Mouse (Mus musculus): ENCODE results near the gene Ankrd33. TPM values are rescaled to one million over a fixed set of nuclear protein-coding genes. Genes with fewer than 3 reads are reported as not detected.

Ankrd33 gene
- not detected in 2 replicates for polyA plus RNA-seq (2015; fragmentation: Nextera tagmentation; extraction: Ambion mirVana)

DNA sequence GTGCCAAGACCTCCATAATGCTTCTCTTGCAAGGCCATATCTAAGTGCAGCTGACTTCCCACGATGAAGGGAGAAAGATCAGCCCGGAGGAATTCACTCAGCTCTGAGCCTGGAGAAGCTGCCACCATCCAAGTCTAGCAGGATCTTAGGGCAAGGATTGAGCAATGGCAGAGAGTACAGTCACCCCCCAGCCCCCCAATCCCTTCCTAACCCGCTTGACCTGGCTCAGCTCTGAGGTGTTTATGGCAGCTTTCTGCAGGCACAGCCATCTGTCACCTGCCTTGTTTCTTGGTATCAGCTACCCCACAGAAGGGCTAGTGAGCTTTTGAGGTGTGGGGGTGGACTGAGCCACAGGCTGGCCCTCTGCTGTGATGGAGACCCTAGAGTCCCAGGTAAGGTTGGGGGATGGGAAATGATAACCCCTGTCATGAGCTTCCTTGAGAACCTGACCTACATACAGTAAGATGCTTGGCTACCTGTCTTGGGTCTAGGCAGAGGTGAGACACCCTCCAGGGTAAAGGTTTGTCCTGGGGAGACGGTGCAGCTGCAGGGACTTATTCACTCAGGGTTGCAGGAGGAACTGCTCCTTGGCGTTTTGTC, at the start of gene Ankrd33:
Ankrd33 (plus strand) TSS at position 245 of the 600 bp plus-strand sequence.
- Histone ChIP-seq H3K9me3 (ENCODE audit: control insufficient read depth, low read length) (no peaks in the 10 kb centered on the region), H3K4me2 (ENCODE audit: low read length) (no peak within 1 kb of the TSS), H3K36me3 (ENCODE audit: control insufficient read depth, insufficient read depth, low read length) (no peaks in the 10 kb centered on the region), H3K4me1 (ENCODE audit: control insufficient read depth, insufficient read depth, low read depth, low read length) (no peaks in the 10 kb centered on the region), H3K27me3 (replicated peaks; ENCODE audit: control insufficient read depth, insufficient read depth, low read length) (no peaks in the 10 kb centered on the region), H3K27ac (ENCODE audit: low read depth, low read length) (no peak within 1 kb of the TSS), H3K9ac (ENCODE audit: low read depth, low read length) (no peak within 1 kb of the TSS), H3K4me3 (ENCODE audit: low read length) (no peak within 1 kb of the TSS)
- ATAC-seq = no peak
- WGBS = 76% methylated on average over 5 of the region's 5 CpGs

DNA sequence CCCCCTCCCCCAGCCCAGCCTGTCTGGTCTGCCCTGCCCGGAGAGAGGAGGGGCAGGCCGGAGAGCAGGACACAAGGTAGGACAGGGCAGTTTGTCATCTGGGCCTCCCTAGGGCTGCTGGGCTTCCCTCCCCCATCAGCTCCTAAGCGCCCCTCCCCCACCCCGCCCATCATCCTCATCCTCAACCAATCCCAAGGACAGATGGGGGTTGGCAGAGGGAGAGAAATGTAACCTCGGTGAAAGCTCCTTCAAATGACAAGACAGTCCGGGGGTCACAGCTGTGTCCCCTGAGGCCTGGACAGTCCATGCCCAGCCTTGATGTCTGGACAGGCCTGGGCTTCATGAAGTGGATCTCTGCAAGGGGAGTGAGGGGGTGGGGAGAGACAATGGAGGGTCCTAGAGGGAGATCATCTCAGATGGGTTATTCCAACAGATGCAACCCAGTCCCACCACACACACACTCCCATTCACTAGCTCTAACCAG, 49.1 kb upstream of the Ankrd33 start:
- Histone ChIP-seq H3K4me1 (ENCODE audit: control insufficient read depth, insufficient read depth, low read depth, low read length) (peaks cover 17% of the 10 kb centered on the region), H3K4me3 (ENCODE audit: low read length) (no peak overlapping the region), H3K36me3 (ENCODE audit: control insufficient read depth, insufficient read depth, low read length) (no peaks in the 10 kb centered on the region), H3K27me3 (replicated peaks; ENCODE audit: control insufficient read depth, insufficient read depth, low read length) (no peaks in the 10 kb centered on the region), H3K9me3 (ENCODE audit: control insufficient read depth, low read length) (no peaks in the 10 kb centered on the region), H3K27ac (ENCODE audit: low read depth, low read length) (no peak overlapping the region), H3K4me2 (ENCODE audit: low read length) (no peak overlapping the region), H3K9ac (ENCODE audit: low read depth, low read length) (0 out of 2 replicates have a peak overlapping the region, but pooled peaks have one; percentile 24)
- peak; percentile 37; the same call in 1 of the 2 replicates for ATAC-seq
- 21% methylated on average over 6 of the region's 6 CpGs for WGBS

DNA sequence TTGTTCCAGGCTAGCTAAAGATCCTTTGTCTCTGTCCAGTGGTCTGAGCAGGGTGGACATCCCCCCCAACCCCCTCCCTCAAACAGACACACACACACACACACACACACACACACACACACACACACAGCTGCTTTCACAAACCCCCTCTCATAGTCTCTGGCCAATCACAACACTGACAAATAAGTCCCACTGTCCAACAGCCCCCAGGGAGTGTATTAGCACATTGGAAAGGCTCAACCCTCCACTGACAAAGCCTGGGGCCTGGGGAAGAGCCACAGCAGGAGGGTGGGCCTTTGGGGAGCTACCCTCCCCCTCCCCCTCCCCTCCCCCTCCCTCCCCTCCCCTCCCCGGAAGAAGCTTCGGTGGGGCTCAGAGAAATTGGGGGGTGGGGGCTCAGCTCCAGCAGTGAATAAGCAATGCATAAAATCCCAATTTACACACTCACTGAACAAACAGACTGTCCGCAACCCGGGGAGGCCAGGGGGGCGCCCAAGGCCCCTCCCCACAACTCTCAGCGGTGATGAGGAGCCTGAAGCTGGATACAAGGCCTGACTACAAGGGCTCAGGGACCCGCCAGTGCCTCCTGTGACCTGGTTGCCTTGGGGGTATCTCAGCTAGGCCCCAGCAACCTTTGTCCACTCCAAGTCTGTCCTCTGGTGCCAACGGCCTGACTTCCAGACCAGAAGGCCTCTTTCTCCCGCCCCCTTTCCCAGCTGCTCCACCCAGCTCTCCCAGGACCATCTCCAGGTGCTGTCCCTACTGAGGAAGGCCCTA, 48.4 kb upstream of the Ankrd33 start:
- Histone ChIP-seq H3K4me3 (ENCODE audit: low read length) (no peak overlapping the region), H3K4me1 (ENCODE audit: control insufficient read depth, insufficient read depth, low read depth, low read length) (peaks cover 17% of the 10 kb centered on the region), H3K9ac (ENCODE audit: low read depth, low read length) (no peak overlapping the region), H3K36me3 (ENCODE audit: control insufficient read depth, insufficient read depth, low read length) (no peaks in the 10 kb centered on the region), H3K4me2 (ENCODE audit: low read length) (no peak overlapping the region), H3K9me3 (ENCODE audit: control insufficient read depth, low read length) (no peaks in the 10 kb centered on the region), H3K27ac (ENCODE audit: low read depth, low read length) (no peak overlapping the region), H3K27me3 (replicated peaks; ENCODE audit: control insufficient read depth, insufficient read depth, low read length) (no peaks in the 10 kb centered on the region)
- WGBS = 21% methylated on average over 7 of the region's 9 CpGs
- ATAC-seq = 0 out of 2 replicates have a peak, but pooled peaks have one; percentile 5

DNA sequence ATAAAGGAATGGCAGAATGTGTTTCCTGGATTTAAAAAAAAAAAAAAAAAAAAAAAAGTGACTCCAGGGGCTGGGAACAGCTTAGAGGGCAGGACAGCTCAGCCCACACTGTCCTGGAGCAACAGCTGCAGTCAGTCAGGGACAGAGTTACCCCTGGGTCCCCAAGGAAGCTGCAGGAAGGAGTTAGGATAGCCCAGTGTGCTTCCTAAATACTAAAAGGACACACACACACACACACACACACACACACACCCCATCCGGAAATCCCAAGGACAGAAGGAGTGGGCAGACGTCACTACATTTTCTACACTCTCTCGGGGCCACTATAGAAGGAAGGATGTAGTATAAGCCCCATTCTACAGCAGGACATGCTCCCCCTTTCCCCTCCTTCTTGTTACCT, 47.5 kb upstream of the Ankrd33 start:
- no peaks in the 10 kb centered on the region for H3K27me3 ChIP-seq (replicated peaks; ENCODE audit: control insufficient read depth, insufficient read depth, low read length)
- no peaks in the 10 kb centered on the region for H3K9me3 ChIP-seq (ENCODE audit: control insufficient read depth, low read length)
- H3K9ac ChIP-seq (ENCODE audit: low read depth, low read length) = no peak overlapping the region; the same call in 1 of the 2 replicates
- no peak overlapping the region for H3K27ac ChIP-seq (ENCODE audit: low read depth, low read length)
- ATAC-seq = no peak
- no peak overlapping the region for H3K4me2 ChIP-seq (ENCODE audit: low read length)
- H3K4me1 ChIP-seq (ENCODE audit: control insufficient read depth, insufficient read depth, low read depth, low read length) = peaks cover 17% of the 10 kb centered on the region
- WGBS = 38% methylated on average over 3 of the region's 3 CpGs
- H3K36me3 ChIP-seq (ENCODE audit: control insufficient read depth, insufficient read depth, low read length) = no peaks in the 10 kb centered on the region
- no peak overlapping the region for H3K4me3 ChIP-seq (ENCODE audit: low read length)

DNA sequence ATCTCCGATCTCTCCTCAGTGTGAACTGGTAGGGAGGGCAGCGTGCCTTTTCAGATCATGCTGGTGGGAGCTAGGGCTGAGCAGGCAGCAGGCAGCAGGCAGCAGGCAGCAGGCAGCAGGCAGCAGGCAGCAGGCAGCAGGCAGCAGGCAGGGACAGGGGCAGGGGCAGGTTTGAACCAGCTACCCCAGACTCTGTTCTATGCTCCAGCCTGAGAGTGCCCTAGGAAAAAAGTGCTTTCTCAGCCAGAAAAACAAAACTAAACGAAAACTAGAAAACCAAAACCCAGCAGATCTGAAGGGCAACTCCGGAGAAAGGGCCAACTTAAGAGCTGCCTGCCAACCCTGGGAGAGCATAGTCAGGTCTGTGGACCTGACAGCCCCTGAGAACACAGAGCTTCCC, 46.9 kb upstream of the Ankrd33 start:
- Histone ChIP-seq H3K27ac (ENCODE audit: low read depth, low read length) (no peak overlapping the region), H3K9ac (ENCODE audit: low read depth, low read length) (peak overlapping the region; percentile 13; the same call in 1 of the 2 replicates), H3K27me3 (replicated peaks; ENCODE audit: control insufficient read depth, insufficient read depth, low read length) (no peaks in the 10 kb centered on the region), H3K4me1 (ENCODE audit: control insufficient read depth, insufficient read depth, low read depth, low read length) (peaks cover 17% of the 10 kb centered on the region), H3K9me3 (ENCODE audit: control insufficient read depth, low read length) (no peaks in the 10 kb centered on the region), H3K36me3 (ENCODE audit: control insufficient read depth, insufficient read depth, low read length) (no peaks in the 10 kb centered on the region), H3K4me2 (ENCODE audit: low read length) (no peak overlapping the region), H3K4me3 (ENCODE audit: low read length) (no peak overlapping the region)
- 60% methylated on average over 4 of the region's 4 CpGs for WGBS
- no peak for ATAC-seq

DNA sequence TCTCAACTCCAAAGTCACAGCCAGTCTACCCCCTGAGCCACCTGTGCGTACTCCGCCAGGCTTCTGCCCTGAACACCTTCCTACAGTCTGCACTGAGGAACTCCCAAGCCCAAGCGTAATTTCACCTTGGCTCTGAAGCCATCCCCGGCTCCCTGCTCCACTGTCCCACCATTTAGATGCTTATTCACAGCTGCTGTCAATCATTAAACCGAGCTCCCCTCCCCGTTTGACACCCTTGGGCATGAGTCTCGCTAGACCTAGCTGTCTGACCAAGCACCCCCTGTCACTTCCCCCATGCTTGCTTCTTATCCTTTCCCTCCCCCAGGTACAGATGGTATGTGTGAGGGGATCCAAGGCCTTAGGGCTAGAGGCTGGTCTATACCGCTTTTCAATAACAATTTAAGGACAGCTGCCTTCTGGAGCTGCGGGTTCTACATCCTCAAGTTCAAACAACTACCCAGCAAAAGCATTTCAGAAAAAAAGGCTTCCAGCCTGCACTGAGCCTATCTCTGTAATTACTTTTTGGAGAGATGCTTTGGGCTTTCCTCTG, 45.8 kb upstream of the Ankrd33 start:
- WGBS = 41% methylated on average over 9 of the region's 9 CpGs
- H3K4me1 ChIP-seq (ENCODE audit: control insufficient read depth, insufficient read depth, low read depth, low read length) = peaks cover 17% of the 10 kb centered on the region
- H3K27me3 ChIP-seq (replicated peaks; ENCODE audit: control insufficient read depth, insufficient read depth, low read length) = no peaks in the 10 kb centered on the region
- H3K4me2 ChIP-seq (ENCODE audit: low read length) = no peak overlapping the region
- H3K4me3 ChIP-seq (ENCODE audit: low read length) = no peak overlapping the region
- no peaks in the 10 kb centered on the region for H3K36me3 ChIP-seq (ENCODE audit: control insufficient read depth, insufficient read depth, low read length)
- H3K9me3 ChIP-seq (ENCODE audit: control insufficient read depth, low read length) = no peaks in the 10 kb centered on the region
- no peak overlapping the region for H3K9ac ChIP-seq (ENCODE audit: low read depth, low read length)
- no peak for ATAC-seq
- no peak overlapping the region for H3K27ac ChIP-seq (ENCODE audit: low read depth, low read length)

DNA sequence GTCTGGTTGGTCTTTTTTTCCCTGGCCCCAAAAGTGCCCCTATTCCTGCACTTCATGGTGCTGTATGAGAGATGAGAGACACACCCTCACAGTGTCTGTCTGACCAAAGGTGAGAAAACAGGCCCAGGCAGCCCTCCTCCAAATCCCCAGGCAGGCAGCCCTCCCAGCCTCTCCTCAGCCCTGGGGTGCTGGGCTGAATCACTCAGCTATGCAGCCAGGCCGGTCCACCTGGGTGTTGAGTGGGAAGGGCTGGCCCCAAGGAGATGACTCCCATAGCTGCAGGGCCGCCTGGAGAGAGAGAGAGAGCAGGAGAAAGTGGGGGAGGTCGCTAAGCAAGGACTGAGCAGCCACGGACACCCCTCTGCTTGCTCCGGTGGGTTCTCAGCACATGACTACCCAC, 44.8 kb upstream of the Ankrd33 start:
- peaks cover 17% of the 10 kb centered on the region for H3K4me1 ChIP-seq (ENCODE audit: control insufficient read depth, insufficient read depth, low read depth, low read length)
- no peak for ATAC-seq
- H3K4me2 ChIP-seq (ENCODE audit: low read length) = no peak overlapping the region
- H3K27me3 ChIP-seq (replicated peaks; ENCODE audit: control insufficient read depth, insufficient read depth, low read length) = no peaks in the 10 kb centered on the region
- no peak overlapping the region for H3K4me3 ChIP-seq (ENCODE audit: low read length)
- WGBS = 44% methylated on average over 5 of the region's 5 CpGs
- no peak overlapping the region for H3K9ac ChIP-seq (ENCODE audit: low read depth, low read length)
- no peaks in the 10 kb centered on the region for H3K36me3 ChIP-seq (ENCODE audit: control insufficient read depth, insufficient read depth, low read length)
- H3K27ac ChIP-seq (ENCODE audit: low read depth, low read length) = no peak overlapping the region
- H3K9me3 ChIP-seq (ENCODE audit: control insufficient read depth, low read length) = no peaks in the 10 kb centered on the region

DNA sequence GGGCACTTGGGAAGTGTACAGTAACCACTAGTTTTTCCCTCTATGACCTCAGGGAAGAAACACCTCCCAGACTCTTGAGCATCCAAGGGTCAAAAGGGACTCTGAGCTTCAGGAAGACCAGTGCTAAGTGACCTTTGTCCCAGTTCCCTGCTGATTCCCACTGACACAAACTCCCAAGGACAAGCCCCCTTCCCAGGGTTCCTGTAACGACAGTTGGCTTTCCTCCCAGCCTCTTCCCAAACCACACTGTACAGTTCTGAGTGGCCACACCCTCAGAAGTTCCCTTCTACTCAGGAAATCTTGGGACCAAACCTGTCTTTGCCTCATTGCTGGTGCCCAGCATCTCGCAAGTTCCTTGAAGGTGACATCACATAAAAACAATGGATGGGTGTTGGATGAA, 42.8 kb upstream of the Ankrd33 start:
- Histone ChIP-seq H3K4me2 (ENCODE audit: low read length) (no peak overlapping the region), H3K9me3 (ENCODE audit: control insufficient read depth, low read length) (no peaks in the 10 kb centered on the region), H3K27me3 (replicated peaks; ENCODE audit: control insufficient read depth, insufficient read depth, low read length) (no peaks in the 10 kb centered on the region), H3K9ac (ENCODE audit: low read depth, low read length) (no peak overlapping the region), H3K27ac (ENCODE audit: low read depth, low read length) (no peak overlapping the region), H3K36me3 (ENCODE audit: control insufficient read depth, insufficient read depth, low read length) (no peaks in the 10 kb centered on the region), H3K4me1 (ENCODE audit: control insufficient read depth, insufficient read depth, low read depth, low read length) (peaks cover 27% of the 10 kb centered on the region), H3K4me3 (ENCODE audit: low read length) (no peak overlapping the region)
- 67% methylated on average over 2 of the region's 2 CpGs for WGBS
- no peak for ATAC-seq

DNA sequence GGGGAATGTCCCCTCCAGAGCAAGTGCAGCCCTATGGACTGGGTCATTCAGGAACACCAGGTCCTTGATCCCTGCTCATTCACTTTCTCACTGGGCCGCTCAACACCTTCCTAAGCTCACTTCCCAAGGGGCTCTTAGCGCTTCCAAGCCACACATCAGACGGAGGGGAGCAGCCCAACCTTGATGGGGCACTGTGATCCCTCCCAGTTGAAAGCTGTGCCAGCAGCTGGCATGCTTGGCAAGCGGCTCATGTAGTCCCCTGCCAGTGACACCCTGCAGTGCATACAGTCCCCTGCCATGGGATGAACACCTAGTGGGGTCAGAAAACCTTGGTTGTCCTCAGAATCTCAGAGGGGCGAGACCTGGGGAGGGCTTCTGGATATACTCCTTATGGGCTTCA, 41.5 kb upstream of the Ankrd33 start:
- Histone ChIP-seq H3K36me3 (ENCODE audit: control insufficient read depth, insufficient read depth, low read length) (no peaks in the 10 kb centered on the region), H3K27me3 (replicated peaks; ENCODE audit: control insufficient read depth, insufficient read depth, low read length) (no peaks in the 10 kb centered on the region), H3K4me1 (ENCODE audit: control insufficient read depth, insufficient read depth, low read depth, low read length) (peaks cover 32% of the 10 kb centered on the region), H3K27ac (ENCODE audit: low read depth, low read length) (no peak overlapping the region), H3K4me3 (ENCODE audit: low read length) (no peak overlapping the region), H3K9me3 (ENCODE audit: control insufficient read depth, low read length) (no peaks in the 10 kb centered on the region), H3K4me2 (ENCODE audit: low read length) (no peak overlapping the region), H3K9ac (ENCODE audit: low read depth, low read length) (no peak overlapping the region)
- WGBS = 53% methylated on average over 5 of the region's 5 CpGs
- no peak for ATAC-seq

Measured in hindbrain, embryonic 16.5 days (tissue).